8 mouse cellular contexts compared by ENCODE assay signal in the genomic region with DNA sequence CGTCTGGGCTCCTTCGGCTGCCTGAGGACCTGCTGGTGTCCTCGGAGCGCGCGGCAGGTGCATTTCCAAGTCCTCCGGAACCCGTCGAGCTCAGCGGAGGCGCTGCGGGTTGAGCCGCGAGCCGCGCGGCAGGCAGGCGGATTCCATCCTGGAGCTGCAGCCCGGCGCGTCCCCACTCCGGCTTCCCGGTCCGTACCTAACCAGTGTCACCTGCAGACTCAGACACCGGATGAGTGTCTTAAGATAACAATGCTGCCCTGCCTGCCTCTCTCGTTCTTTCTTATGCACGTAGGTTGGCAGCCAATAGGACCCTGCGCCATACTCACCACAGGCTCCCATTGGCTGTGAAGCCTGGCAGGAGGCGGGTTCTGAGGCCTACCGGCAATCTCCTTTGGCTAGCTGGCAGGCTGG. TPM values are rescaled to one million over a fixed set of nuclear protein-coding genes. Genes with fewer than 3 reads are reported as not detected.
DNase-seq lines count a peak whose midpoint lies in the region; ATAC-seq lines count a peak whose summit lies in the region.

Gene Brinp2, minus strand, starts transcription at position 276 of the 411 bp plus-strand sequence.

- peak within 1 kb of the TSS; percentile 85 for H3K4me2 ChIP-seq in hindbrain, embryonic 12.5 days (replicated peaks)

- H3K4me1 ChIP-seq in hindbrain, embryonic 12.5 days, result peaks cover 10% of the 10 kb centered on the region

- H3K36me3 ChIP-seq in hindbrain, embryonic 12.5 days, result no peaks in the 10 kb centered on the region

- under 1% methylated on average over 30 of the region's 30 CpGs for WGBS in hindbrain, embryonic 12.5 days

- peak; percentile 99 for ATAC-seq in hindbrain, embryonic 12.5 days (ENCODE audit: low FRiP score)

- H3K27ac ChIP-seq in hindbrain, embryonic 12.5 days, result peak within 1 kb of the TSS; percentile 68

- H3K27me3 ChIP-seq in hindbrain, embryonic 12.5 days, result peaks cover 29% of the 10 kb centered on the region

- H3K9ac ChIP-seq in hindbrain, embryonic 12.5 days, result peak within 1 kb of the TSS; percentile 69

- no peaks in the 10 kb centered on the region for H3K9me3 ChIP-seq in hindbrain, embryonic 12.5 days (replicated peaks)

- DNase-seq in adrenal gland, adult (ENCODE audit: inconsistent age in 2 of 2, low spot score in 1 of 2), result peak; percentile 82 to 93
- DNase-seq in cerebellum, postnatal 25 days, result peak; percentile 95 to 96
- DNase-seq in frontal cortex, postnatal 36 days (ENCODE audit: low spot score in 2 of 2), result peak; percentile 95
- DNase-seq in layer of hippocampus, adult 9-10 months (ENCODE audit: low spot score), result peak; percentile 89
- DNase-seq in lung, adult 18-20 months, result peak; percentile 44 to 45
- DNase-seq in ovary, postnatal 14 days (ENCODE audit: low spot score), result peak; percentile 45
- DNase-seq in spleen, postnatal 14 days (ENCODE audit: low spot score in 2 of 2), result no peak

- H3K4me3 ChIP-seq in hindbrain, embryonic 12.5 days, result peak within 1 kb of the TSS; percentile 63

RNA-seq across cellular contexts. Expression of gene Brinp2, which starts in this region (rescaled TPM):
- polyA plus RNA-seq in hindbrain, embryonic 12.5 days (2016; fragmentation: Nextera tagmentation; extraction: Ambion mirVana), result 6.8 and 7.7 TPM in 2 replicates

Comparison
In these comparisons a context has a peak if more than half of its experiments do, and no peak if none do; other contexts are left out.
1. DNase-seq: peak in adrenal gland, adult (2 of 2), cerebellum, postnatal 25 days (2 of 2), frontal cortex, postnatal 36 days (2 of 2), layer of hippocampus, adult 9-10 months (single experiment), lung, adult 18-20 months (2 of 2) and ovary, postnatal 14 days (single experiment); none in spleen, postnatal 14 days (0 of 2).